Mouse (Mus musculus): Measurements from ENCODE around the gene Gm9970.
"Not testable (repeated sequence)": the region's sequence is repeated elsewhere in the genome, so short reads cannot be mapped to it uniquely, and the experiment has no call there.

The Gm9970 gene

DNA sequence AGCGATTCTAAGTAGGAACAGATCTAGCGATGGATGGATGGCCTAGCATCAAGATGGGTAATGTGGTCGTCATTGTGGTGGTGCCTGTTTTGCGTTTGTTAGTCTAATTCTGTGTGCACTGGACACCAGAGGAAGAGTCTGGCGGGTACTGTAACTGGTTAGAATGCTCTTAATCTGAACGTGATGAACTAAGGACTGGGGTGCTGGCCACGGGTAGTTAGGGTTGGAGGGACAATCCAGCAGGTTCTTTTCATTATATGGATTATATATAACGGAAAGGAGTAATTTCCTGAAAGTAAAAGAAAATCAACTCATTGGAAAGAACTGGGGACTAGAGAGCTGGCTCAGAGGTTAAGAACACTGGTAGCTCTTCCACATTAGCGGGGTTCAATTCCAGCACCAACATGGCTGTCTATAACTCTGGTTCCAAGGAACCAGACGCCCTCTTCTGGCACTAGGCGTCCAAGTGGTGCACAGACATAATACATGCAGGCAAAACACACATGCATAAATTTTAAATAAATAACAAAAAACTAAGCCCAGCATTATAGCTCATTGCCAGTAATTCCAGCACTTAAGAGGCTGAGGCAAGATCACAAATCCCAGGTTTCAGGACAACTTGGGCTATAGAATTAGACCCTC is 19.6 kb downstream of the Gm9970 start:
- peak; percentile 46 for DNase-seq (ENCODE audit: low spot score)

DNA sequence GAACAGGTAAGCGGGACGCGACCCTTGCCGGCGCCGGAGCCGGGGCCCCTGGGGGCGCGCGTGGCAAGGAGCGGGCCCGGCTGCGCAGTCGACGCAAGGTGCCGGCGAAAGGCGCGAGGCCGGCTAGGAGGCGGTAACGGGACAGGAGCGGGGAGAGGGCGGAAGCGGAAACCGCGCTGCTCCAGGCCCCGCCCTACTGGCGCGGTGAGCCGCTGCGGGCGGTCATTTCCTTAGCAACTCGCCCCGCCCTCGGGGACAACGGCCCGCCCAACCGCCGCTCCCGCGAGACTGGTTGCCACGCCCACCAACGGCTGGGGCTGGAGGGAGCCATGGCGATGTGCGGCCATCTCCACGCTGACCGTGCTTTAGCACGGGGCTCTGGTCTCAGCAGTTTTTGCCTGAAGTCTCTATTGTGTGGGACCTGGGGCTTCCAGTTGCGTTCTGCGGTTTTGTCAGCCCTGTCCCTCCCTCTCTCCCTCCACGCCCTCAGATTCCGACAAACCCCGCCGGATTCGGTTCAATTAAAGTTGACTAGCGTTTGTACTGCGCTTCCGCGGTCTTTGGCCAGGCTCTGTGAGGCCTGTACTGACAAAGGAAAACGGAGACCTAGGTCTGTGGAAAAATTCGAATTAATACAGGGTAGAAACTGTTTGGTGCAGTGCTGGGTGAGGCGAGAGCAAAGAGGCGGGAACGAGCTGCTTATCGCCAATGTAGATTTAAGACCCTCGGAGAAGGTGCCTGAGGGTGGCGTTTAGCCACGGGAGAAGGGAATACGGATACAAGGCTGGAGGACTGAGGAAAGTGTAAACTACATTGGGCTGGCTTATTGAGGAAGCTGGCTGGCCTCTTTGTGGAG is 20.4 kb downstream of the Gm9970 start, which contains the start of gene Ppm1g:
TSS of gene Ppm1g (minus strand) at position 240 of the 856 bp plus-strand sequence.
- peak; percentile 96 for DNase-seq (ENCODE audit: low spot score)

DNA sequence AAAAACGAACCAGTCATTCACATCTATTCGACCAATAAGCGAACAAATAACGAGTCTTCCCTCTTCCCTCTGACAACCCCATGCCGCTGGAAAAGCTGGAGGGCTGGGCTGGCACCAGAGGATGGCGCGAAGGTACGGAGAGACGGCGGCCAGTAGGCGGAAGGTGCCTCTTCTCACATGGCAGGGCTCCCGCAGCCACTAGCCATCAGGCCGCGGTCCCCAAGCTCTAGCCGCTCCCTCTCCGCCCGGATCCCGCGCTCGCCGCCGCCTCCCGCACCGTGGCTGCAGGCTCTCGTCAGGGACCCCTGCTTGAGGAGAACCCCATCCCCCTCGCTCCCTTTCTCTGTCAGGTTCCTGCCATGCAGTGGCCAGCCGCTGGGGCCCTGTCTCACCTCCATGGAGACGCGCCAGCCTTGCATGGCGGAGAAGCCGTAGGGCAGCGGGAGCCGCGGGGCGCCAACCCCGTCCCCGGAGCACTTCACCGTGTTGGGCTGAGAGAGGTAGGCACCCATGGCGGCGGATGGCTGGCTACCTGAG is 21.1 kb downstream of the Gm9970 start:
- DNase-seq (ENCODE audit: low spot score): no peak

DNA sequence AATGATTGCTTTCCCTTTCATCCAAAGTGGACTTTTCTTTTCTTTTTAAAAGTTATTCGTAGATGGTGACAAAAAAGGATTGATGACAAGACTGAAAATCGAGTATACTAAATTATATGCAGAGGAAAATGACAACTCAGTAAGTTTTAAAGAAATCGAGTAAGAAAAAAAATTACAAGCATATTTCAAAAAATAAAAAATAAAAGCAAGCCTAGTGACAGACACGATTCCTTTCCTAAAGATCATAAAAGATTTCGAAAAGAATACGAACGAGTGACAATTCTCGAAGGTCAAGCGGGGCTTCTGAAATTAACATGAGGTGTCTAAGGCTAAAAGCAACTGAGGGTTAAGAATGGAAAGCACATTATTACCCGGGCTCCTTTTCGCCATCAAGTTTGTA is 21.6 kb downstream of the Gm9970 start:
- DNase-seq (ENCODE audit: low spot score): no peak

DNA sequence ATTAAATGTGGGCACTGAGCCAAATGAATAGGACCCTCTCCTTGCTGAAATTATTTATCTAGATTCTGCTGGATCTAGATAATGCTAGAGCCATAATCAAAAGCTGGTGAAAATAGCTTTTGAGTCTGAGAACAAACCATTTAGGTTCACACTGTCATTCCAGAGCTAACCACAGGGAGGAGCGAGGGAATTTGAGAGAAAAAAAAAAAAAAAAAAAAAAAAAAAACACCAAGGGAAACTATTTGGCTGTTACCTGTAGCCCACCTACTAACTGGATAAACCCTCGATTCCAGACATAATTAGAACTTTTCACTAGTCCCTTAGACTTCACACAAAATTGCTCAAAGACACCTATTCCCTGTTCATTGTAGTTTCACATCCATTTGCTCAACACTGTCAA is 22.0 kb downstream of the Gm9970 start:
- DNase-seq (ENCODE audit: low spot score): no peak

DNA sequence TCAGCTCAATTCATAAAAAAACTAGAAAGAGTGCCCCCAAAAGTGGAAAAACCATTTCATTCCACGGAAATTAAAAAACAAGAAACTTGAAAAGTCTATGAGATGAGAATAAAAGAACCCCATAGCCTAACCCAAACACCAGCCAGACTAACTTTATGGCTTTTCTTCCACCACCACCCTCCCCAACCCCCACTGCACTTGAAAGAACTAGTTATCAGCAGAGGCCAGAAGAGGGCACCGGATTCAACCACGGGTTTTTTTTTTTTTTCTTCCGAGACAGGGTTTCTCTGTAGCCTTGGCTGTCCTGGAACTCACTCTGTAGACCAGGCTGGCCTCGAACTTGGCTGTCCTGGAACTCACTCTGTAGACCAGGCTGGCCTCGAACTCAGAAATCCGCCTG is 22.7 kb downstream of the Gm9970 start:
- DNase-seq (ENCODE audit: low spot score): peak; percentile 55

DNA sequence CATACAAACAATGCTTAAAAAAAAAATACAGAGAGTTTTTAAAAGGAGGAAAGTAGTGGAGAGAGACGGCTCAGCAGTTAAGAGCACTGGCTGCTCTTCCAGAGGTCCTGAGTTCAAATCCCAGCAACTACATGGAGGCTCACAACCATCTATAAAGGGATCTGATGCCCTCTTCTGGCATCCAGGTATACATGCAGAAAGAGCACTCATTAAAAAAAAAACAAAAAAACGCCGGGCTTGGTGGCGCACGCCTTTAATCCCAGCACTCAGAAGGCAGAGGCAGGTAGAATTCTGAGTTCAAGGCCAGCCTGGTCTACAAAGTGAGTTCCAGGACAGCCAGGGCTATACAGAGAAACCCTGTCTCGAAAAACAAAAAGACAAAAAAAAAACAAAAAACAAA is 24.5 kb downstream of the Gm9970 start:
- not testable (repeated sequence) for DNase-seq (ENCODE audit: low spot score)

DNA sequence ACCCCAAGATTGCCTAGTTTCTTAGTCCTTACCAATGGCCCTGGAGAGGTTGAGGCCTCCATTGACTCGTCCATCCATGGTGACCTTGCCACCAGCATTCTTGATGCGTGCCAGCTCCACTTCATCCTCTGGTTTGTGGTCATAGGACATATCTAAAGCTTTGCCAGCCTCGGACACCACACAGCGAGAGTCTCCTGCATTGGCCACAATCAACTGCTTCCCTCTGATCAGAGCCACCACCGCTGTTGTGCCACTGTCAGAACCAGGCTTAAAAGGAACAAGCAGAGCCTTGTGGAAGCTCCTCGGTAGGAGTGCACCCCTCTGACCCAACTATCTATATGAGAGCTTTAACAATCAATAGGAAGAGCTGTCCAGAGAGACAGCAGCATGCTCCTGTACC is 36.6 kb downstream of the Gm9970 start:
- DNase-seq (ENCODE audit: low spot score): no peak

DNA sequence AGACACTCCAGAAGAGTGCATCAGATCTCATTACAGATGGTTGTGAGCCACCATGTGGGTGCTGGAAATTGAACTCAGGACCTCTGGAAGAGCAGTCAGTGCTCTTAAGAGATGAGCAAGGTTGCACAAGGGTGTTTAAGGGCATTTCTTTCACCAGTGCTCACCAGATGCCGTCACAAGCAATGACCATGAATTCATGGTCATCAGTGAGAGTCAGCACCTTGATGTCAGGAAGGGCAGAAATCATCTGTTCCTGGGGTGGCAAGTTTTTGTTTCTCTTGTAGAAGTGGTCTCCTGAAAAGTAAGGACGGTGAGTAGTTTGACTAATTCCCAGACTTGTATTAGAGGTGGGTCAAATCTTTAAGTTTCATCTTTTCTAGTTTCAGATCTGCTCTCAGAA is 37.2 kb downstream of the Gm9970 start:
- DNase-seq (ENCODE audit: low spot score): no peak

DNA sequence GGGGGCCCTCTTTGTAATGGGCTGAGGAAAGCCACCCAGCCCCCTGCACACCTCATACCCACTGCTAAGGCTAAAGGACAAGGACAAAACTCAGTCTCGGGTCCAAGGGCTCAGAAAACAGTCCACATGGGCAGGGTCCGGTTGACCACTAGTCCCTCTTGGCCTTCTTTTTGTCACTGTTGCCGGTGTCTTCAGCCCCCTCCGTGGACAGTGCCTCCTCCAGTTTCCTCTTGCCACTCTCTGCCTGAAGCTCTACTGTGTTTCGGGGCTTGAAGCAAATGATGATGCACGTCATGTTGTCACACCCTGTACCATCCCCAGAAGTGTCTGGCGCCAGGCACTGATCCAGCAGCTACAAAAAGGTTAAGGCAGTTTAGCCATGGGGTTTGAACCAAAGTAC is 38.1 kb downstream of the Gm9970 start:
- no peak for DNase-seq (ENCODE audit: low spot score)

DNA sequence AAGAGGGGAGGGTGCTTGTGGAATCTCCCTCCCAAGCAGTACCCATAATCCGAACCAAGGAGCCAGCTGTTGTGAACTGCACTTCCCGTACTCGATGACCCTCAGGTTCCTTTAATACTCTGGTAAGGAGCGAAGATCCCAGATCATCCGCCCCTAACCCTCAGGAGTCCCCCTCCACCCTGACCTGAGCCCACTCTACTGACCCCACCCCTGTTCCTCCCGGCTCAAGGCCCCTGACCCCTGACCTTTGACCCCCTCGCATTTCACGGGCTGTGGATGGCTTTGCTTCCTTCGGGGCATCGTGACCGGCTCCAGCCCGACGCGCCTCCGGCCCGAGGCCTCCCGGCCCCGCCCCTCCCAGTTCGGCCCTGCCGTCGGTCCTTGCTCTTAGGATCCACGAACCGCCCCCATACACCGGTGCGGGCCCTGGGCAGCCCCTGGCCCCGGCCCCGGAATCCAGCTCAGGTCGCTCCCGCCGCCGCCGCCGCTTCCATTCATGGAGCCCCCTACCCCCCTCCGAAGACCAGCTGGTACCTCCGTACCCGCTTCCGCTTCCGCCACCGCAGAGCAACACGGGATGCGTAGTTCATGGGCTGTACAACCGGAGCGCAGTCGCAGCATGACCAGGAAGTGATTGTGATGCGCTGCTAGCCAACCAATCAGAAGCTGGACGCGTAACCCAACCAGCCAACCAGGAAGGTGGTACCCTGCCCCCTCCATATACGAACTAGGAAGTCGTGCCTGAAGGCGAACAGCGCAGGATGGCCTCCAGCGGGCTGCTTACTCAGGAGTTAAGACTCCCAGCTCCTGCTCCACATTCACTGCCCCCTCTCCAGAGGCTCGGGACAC is 39.1 kb downstream of the Gm9970 start, which contains the start of gene Zfp513:
TSS of gene Zfp513 (minus strand) at position 562 of the 849 bp plus-strand sequence.
- DNase-seq (ENCODE audit: low spot score): peak; percentile 97

DNA sequence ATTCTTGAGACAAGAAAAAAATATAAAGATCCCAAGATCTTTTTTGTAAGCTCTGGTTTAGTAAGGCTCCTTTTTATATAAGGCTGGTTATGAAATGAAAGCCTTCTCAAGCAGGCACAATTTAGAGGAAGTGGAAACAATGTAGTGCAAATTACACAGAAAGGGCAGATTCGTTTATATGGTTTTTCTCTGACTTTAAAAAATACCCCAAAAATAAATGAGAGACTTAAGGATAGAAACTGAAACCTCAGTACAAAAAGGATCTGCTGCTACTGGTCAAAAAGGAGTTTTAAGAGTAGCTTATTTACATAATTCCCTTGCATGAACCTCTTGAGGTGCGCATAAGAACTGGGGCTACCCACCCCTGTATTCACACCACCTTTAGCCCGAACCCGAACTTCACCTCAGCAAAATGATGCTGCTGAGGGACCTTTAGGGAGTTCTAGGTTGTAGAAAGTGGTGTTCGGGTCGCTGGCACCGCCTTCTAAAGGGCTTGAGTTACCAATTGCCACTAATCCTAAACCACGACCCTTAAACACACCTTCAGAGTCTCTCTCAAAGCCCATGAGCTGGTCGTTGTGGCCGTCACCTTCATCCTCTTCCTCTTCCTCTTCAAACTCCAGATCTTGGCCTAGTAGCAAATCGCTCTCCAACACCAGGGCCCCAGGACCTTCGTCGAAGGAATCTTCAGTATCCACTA is 39.8 kb downstream of the Gm9970 start:
- DNase-seq (ENCODE audit: low spot score): no peak

DNA sequence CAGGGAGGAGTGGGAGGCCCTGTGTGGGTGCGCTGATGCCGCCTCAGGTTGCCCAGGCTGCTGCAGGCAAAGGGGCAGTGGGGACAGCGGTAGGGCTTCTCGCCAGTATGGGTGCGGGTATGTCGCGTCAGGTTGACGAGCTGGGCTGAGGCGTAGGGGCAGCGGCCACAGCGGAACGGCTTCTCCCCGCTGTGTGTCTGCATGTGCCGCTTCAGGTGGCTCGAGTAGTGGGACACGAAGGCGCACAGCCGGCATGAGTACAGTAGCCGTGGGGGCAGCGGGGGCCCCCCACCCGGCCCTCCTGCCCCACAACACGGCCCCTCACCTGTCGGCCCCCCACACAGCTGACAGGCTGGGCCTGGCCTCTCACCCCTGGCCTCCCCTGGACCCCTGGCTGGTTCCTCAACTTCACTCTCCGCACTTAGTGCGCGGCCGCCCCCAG is 40.7 kb downstream of the Gm9970 start:
- DNase-seq (ENCODE audit: low spot score): no peak

DNA sequence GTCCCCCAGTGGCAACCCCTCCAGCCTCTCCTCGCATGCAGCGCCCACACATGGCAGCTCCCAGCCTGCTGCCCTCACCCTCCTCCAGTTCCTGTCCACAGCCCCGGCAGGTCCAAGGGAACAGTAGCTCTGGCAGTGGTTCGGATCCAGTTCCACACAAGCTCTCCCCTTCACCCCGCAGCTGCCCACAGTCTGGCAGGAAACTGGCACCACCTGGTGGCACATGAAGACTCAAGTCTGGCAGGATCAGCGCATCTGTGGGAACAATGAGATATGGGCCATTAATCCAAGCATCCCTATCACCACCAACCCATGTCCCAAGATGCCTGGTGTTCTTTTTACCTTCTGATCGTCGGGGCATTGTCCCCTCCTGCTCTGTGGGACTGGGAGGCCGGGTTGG is 41.1 kb downstream of the Gm9970 start:
- no peak for DNase-seq (ENCODE audit: low spot score)

DNA sequence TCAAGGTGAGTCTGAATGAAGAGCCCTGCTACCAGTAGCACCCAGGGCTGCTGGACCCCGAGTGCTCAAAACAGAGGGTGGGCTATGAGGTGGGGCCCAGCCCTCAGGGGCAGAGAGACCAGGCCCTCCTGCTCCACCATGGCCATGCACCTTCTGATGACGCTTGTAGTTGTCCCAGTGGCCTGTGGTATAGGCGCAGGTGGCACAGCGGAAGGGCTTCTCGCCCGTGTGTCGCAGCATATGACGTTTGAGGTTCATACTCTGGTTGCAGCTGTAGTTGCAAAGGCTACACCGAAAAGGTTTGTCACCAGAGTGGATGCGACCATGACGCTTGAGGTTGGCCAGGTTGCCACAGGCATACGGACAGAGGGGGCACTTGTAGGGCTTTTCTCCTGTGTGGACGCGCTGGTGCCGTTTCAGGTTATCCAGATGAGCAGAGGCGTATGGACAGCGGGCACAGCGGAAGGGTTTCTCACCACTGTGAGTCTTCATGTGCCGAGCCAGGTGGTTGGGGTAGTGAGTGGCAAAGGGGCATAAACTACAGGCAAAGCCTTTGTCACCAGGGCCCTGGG is 41.6 kb downstream of the Gm9970 start:
- no peak for DNase-seq (ENCODE audit: low spot score)

DNA sequence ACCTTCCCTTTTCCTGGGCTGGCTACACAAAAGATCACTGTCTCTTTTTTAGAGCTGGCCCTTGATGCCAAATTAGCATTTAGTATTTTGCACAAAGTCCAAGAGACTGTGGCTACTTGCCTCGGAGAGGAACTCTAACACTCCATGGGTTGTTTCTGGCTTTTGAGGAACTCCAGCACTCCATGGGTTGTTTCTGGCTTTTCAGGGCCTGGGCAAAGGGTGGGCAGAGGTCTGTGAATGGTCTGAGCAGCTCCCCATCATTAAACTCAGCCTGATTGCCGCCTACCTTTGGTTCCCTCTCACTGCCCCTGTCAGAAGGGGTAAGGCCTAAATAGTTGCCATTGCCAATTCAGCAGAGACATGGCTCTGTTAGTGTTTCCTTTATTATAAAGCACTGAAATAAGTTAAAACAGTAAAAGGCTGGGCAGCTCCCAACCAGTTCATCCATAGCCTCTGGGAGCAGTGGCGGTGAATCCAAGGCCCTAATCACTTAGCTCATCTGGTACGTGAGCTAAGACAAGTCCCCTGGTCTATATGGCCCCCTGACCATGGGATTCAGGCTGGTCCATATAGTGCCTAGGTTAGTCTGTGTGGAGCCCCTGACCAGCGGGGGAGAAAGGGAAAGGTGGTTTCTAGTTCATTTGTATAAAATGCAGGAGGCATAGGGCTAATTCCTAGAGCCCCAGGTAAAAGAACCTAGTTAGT is 42.3 kb downstream of the Gm9970 start:
- no peak for DNase-seq (ENCODE audit: low spot score)

DNA sequence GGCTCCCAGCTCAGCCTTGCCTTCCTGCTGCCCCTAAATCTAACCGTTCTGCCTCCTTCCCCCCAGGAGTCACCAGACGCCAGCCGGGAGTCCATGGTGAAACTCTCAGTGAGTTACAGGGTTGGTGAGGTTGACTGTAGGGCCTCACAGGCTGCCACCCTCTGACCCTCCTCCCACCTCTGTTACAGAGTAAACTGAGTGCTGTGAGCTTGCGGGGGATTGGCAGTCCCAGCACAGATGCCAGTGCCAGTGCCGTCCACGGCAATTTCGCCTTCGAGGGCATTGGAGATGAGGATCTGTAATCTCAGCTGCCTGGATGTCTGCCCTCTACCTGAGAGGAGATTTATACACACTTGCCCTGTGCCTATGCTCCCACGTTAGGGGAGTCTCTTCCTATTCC is 42.9 kb downstream of the Gm9970 start:
- no peak for DNase-seq (ENCODE audit: low spot score)

DNA sequence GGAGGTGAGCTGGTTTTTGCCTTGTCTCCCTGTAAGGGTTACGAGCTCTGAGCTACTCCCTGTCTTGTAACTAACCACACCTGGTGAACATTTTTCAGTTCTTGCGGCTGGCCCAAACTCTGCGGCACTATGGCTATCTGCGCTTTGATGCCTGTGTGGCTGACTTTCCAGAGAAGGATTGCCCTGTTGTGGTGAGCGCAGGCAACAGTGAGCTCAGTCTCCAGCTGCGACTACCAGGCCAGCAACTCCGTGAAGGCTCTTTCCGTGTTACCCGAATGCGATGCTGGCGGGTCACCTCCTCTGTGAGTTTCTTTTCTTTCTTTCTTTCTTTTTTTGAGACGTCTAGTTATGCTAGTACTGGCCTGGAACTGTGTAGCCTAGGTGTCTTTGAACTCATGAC is 44.0 kb downstream of the Gm9970 start:
- DNase-seq (ENCODE audit: low spot score): no peak

DNA sequence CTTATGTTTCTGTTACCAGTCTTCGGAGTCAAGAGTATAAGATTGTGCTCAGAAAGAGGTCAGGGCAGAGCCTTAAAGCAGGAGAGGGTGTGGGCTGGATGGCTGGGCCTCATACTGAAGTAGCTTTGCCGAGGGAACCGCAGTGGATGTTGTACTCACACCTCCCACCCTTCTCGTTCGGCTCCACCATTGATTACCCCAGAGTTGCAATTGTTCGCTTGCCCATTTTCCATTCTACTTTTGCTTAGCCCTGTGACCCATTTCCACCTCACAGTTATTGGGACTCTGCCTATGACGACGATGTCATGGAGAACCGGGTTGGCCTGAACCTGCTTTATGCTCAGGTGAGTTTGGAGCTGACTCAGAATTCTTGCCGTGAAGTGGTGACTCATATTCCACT is 44.8 kb downstream of the Gm9970 start:
- no peak for DNase-seq (ENCODE audit: low spot score)

DNA sequence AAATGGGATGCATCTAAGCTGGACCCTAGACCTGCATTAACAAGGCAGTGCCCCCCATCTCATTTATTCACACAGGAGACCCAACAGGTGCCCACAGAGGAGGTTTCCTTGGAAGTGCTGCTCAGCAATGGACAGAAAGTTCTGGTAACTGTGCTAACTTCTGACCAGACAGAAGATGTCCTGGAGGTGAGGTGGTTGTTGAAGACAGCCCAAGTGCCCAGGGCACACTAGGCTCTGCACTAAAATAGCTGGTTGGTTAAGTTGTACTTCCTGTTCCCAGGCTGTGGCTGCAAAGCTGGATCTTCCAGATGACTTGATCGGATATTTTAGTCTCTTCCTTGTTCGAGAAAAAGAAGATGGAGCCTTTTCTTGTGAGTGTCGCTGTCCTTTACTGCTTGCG is 45.4 kb downstream of the Gm9970 start:
- no peak for DNase-seq (ENCODE audit: low spot score)

Data from T-cell, adult 2 months (primary cell).